Mouse (Mus musculus) lung, embryonic 14.5 days (tissue): ENCODE data around the gene Ptpn13. TPM values are rescaled to one million over a fixed set of nuclear protein-coding genes. Genes with fewer than 3 reads are reported as not detected.
A peak's percentile ranks its signal among the peaks of the same experiment; 100 is the strongest.

Experiments used
- ATAC-seq: fragments of 200-750 bp; cut with Nextera tagmentation; 2 replicates; pipeline ENCODE4 v1.8.0; 2017; ENCODE audit warnings: mild to moderate bottlenecking, moderate TSS enrichment, moderate library complexity; ENCODE audit not compliant: insufficient read depth
- DNase-seq: peaks from one replicate; pipeline ENCODE4 v3.0.0-alpha.2; 2015
- H3K27ac ChIP-seq: fragments of 300-500 bp; sonication (generic); 2 replicates; pipeline ENCODE4 v1.5.1; 2014; ENCODE audit warnings: low read depth, mild to moderate bottlenecking, moderate library complexity
- H3K27me3 ChIP-seq: fragments of 300-500 bp; sonication (generic); 2 replicates; pipeline ENCODE4 v1.6.1; 2014; ENCODE audit warnings: low read length, control low read depth; ENCODE audit not compliant: insufficient read depth
- H3K36me3 ChIP-seq: fragments of 300-500 bp; sonication (generic); 2 replicates; pipeline ENCODE4 v1.6.1; 2014; ENCODE audit warnings: control low read depth; ENCODE audit not compliant: insufficient read depth
- H3K4me1 ChIP-seq: fragments of 300-500 bp; sonication (generic); 2 replicates; pipeline ENCODE4 v1.6.1; 2014; ENCODE audit warnings: antibody characterized with exemption, control low read depth; ENCODE audit not compliant: insufficient read depth
- H3K4me2 ChIP-seq: fragments of 300-500 bp; sonication (generic); 2 replicates; pipeline ENCODE4 v1.6.1; 2014; ENCODE audit warnings: mild to moderate bottlenecking
- H3K4me3 ChIP-seq: fragments of 300-500 bp; sonication (generic); 2 replicates; pipeline ENCODE4 v1.5.1; 2014; ENCODE audit warnings: low read depth, low read length
- H3K9ac ChIP-seq: fragments of 300-500 bp; sonication (generic); 2 replicates; pipeline ENCODE4 v1.6.1; 2014
- H3K9me3 ChIP-seq: fragments of 300-500 bp; sonication (generic); 2 replicates; pipeline ENCODE4 v1.6.1; 2016; ENCODE audit warnings: low read depth, low read length, control low read depth
- CTCF ChIP-seq: IDR thresholded peaks from 2 replicates; pipeline ENCODE4 v1.5.1; 2016; ENCODE audit warnings: antibody characterized with exemption, low read depth
- WGBS: fragments of 180-500 bp; shearing (Covaris S2); extraction: QIAGEN DNeasy Blood & Tissue Kit; methylation state at CpG from one replicate; pipeline ENCODE4 v1.1.7; 2014; 5-methylcytosine and 5-hydroxymethylcytosine counted together
- polyA plus RNA-seq: library from polyadenylated mRNA; unstranded; fragments of >200 nt; fragmentation: Nextera tagmentation; extraction: Ambion mirVana; gene quantifications from 2 replicates; pipeline ENCODE4 v1.2.1, GENCODE M21; 2014

Ptpn13 gene
- polyA plus RNA-seq, 1 experiment from 2014 or later: 16.2 TPM

DNA sequence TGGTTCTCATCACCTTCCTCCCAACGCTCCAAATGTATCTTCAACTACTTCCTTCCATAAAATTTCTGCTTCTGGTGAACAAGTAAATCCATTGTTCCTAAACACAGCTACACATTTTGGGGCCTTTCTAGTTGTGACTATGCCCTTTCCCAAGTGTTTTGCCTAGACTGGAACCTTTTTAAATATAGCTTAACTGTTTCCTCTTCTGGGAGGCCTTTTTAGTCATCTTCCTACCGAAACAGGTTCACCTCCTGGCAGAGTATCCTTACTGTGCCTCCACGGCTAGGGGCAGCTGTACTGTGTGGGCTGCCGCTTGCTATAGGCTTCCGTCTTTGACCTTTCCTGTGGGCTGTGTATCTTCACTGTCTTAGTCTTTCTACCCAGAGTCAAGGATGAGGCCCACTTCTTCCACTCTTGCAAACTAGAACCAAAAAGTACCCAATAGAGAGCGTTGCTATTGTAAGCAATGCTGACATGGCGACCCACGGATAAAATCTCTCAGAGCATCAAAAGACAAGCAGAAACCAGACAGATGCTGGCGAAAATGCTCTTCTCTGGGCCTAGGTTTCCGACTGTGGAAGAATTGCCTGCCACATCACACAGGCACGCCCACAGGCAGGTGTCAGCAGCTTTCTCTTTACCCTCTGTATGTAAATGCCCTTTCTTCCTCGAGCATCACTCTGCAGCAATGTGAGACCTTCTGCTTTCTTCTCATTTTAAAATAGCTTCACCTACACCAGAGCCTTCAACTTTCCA is 20.6 kb upstream of the Ptpn13 start:
- no peak overlapping the region for H3K4me2 ChIP-seq
- H3K27me3 ChIP-seq: no peaks in the 10 kb centered on the region
- peaks cover 6% of the 10 kb centered on the region; the same call in 1 of the 2 replicates for H3K4me1 ChIP-seq
- H3K9me3 ChIP-seq: no peaks in the 10 kb centered on the region
- TF ChIP-seq CTCF: no peak
- H3K36me3 ChIP-seq: no peaks in the 10 kb centered on the region
- 80% methylated on average over 12 of the region's 12 CpGs for WGBS
- H3K4me3 ChIP-seq: no peak overlapping the region
- no peak overlapping the region for H3K27ac ChIP-seq
- DNase-seq (no peak), ATAC-seq (no peak)
- H3K9ac ChIP-seq: no peak overlapping the region

DNA sequence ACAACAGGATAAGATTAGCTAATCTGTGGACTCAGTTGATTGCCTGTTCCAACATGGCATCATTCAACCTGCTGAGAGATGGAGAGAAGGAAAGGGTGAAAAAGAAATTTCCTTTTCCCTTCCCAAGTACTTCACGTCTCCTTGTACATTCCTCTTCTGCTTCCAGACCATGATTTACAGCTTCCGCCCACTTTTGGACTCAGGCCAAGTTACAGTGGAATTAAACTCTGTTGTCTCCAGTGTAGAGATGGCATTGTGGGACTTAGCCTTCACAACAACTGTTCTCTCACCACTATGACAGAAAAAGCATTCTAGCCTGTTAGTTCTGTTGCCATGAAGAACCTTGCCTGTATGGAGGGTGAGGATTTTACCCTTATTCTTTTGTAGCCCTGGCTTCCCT is 19.1 kb upstream of the Ptpn13 start:
- no peaks in the 10 kb centered on the region for H3K27me3 ChIP-seq
- peaks cover 6% of the 10 kb centered on the region; the same call in 1 of the 2 replicates for H3K4me1 ChIP-seq
- H3K4me3 ChIP-seq: no peak overlapping the region
- no peak for ATAC-seq
- TF ChIP-seq CTCF: no peak
- no peak overlapping the region for H3K9ac ChIP-seq
- DNase-seq: peak; percentile 70
- no peak overlapping the region for H3K27ac ChIP-seq
- H3K4me2 ChIP-seq: no peak overlapping the region
- no peaks in the 10 kb centered on the region for H3K36me3 ChIP-seq
- no peaks in the 10 kb centered on the region for H3K9me3 ChIP-seq
- 10% methylated on average over 2 of the region's 2 CpGs for WGBS

DNA sequence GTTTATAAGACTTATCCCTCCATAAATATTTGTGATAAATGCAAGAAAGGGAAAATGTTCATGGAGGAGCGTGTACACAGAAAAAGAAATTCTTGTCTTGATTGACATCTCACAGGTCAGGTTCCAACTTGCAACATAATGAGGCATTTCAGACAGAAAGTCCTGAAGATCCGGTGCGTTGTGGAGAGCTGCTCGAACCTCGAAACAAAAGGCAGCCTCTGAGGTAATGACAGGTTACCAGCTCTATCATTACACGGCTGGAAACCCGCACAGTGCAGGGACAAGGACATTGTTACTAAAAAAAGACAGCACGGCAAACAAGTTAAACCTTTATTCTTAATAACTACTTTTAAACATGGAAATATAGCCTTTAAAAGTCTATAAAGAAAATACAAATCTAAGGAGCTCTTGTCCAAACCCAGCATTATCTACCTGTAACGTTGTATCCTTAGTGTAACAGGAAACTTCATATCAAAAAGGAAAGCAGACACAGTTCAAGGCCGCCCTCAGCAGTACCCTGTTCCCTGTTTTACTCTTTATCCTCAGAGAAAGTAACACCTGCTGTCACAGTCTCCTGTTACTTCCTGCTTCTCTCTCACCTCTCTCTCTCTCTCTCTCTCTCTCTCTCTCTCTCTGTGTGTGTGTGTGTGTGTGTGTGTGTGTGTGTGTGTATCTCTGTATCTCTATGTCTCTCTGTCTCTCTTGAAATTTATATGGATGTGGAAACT is 12.8 kb upstream of the Ptpn13 start:
- Histone ChIP-seq H3K27me3 (no peaks in the 10 kb centered on the region), H3K9me3 (no peaks in the 10 kb centered on the region), H3K27ac (no peak overlapping the region), H3K4me3 (no peak overlapping the region), H3K36me3 (no peaks in the 10 kb centered on the region), H3K4me1 (no peaks in the 10 kb centered on the region), H3K9ac (no peak overlapping the region), H3K4me2 (no peak overlapping the region)
- no peak for TF ChIP-seq CTCF
- ATAC-seq: no peak
- 54% methylated on average over 10 of the region's 10 CpGs for WGBS
- DNase-seq: no peak

DNA sequence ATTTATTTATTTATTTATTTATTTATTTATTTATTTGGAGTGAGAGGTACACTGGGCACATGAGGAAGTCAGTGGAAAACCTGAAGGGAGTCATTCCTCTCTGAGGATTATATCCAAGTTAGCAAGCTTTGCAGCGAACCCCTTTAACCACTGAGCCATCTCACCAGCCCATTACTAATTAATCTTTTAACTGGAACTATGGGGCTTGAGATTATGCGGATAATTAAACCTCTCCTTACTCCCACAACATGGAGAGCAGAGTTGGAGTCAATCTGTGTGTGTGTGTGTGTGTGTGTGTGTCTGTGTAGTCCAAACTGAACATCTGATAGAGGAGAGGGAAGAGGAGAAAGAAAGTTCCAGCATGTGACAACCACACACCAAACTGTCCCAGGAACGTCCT is 10.4 kb upstream of the Ptpn13 start:
- 75% methylated on average over 3 of the region's 3 CpGs for WGBS
- H3K4me2 ChIP-seq: no peak overlapping the region
- H3K27ac ChIP-seq: no peak overlapping the region
- no peaks in the 10 kb centered on the region for H3K36me3 ChIP-seq
- H3K4me1 ChIP-seq: no peaks in the 10 kb centered on the region
- no peaks in the 10 kb centered on the region for H3K9me3 ChIP-seq
- TF ChIP-seq CTCF: no peak
- H3K27me3 ChIP-seq: no peaks in the 10 kb centered on the region
- ATAC-seq: no peak
- H3K9ac ChIP-seq: no peak overlapping the region
- no peak overlapping the region for H3K4me3 ChIP-seq
- DNase-seq: no peak

DNA sequence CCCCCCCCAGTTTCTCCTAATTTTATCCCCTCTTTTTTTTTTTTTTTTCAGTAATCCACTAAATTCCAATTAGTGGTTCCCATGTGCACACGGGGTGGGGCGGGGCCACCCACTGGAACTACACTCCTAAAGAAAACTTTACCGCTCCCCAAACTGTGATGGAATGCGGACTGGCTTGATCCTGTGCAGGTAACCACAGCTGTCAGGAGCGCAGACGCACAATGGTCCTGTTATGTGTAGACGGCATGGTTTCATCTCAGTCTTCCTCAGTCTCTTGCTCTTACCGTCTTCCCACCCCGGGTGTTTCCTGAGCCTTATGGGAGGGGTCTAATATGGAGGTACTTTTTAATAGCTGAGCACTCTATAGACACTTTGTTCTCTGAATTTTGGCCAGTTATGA is 7.0 kb upstream of the Ptpn13 start:
- WGBS: 72% methylated on average over 9 of the region's 9 CpGs
- H3K9ac ChIP-seq: no peak overlapping the region
- no peak overlapping the region for H3K4me3 ChIP-seq
- H3K36me3 ChIP-seq: no peaks in the 10 kb centered on the region
- no peak overlapping the region for H3K4me2 ChIP-seq
- H3K4me1 ChIP-seq: 0 out of 2 replicates have a peak, but pooled peaks cover 3% of the 10 kb centered on the region
- TF ChIP-seq CTCF: no peak
- no peak for DNase-seq
- H3K9me3 ChIP-seq: no peaks in the 10 kb centered on the region
- H3K27me3 ChIP-seq: no peaks in the 10 kb centered on the region
- H3K27ac ChIP-seq: no peak overlapping the region
- ATAC-seq: peak; percentile 47; the same call in 1 of the 2 replicates

DNA sequence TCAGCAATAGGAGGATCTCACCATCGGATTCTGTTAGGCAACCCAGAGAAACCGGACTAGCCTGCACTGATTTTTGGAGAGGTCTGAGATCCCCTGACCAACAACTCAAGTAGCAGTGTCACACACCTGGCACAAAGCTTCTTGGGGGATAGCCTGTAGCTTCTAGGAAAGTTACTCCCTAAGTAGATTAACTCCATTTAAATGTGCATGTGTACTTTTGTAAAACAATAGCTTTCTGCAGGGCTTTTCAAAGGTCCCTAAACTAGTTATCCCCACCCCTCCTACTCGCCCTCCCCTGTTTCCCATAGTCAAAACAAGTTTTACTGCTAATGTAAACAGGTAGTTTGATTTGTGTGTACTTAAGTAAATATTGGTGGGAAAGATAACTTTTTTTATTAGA is 6.1 kb upstream of the Ptpn13 start:
- H3K27me3 ChIP-seq: no peaks in the 10 kb centered on the region
- DNase-seq (no peak), ATAC-seq (no peak)
- H3K9ac ChIP-seq: no peak overlapping the region
- no peaks in the 10 kb centered on the region for H3K9me3 ChIP-seq
- no peak overlapping the region for H3K4me2 ChIP-seq
- H3K27ac ChIP-seq: no peak overlapping the region
- WGBS: 70% methylated on average over 3 of the region's 3 CpGs
- H3K36me3 ChIP-seq: no peaks in the 10 kb centered on the region
- peaks cover 8% of the 10 kb centered on the region; the same call in 1 of the 2 replicates for H3K4me1 ChIP-seq
- TF ChIP-seq CTCF: no peak
- H3K4me3 ChIP-seq: no peak overlapping the region

DNA sequence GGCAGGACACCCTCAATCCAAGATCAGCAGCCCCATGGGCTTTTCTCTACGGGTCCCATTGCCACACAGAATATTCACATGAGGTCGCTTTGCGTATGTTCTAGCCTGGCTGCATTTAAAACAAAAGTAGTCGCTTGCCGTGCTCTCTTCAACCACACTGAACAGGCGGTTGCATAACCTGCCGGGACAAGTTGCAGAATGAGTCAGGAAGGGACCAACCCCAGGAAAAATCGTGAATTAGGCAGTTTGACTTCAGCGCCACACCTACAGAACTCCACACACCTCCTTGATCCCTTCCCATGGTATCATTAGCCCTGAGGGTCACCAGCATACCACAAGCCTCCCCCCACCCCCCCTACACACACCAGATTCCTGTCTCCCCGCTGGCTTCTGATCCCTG is 4.4 kb upstream of the Ptpn13 start:
- H3K27ac ChIP-seq: no peak overlapping the region

More for the DNA sequence above, 4.4 kb upstream of the Ptpn13 start:
- Histone ChIP-seq H3K9me3 (no peaks in the 10 kb centered on the region), H3K9ac (no peak overlapping the region), H3K27me3 (no peaks in the 10 kb centered on the region), H3K4me2 (no peak overlapping the region), H3K36me3 (no peaks in the 10 kb centered on the region), H3K4me1 (peaks cover 9% of the 10 kb centered on the region; the same call in 1 of the 2 replicates), H3K4me3 (no peak overlapping the region)
- TF ChIP-seq CTCF: no peak
- ATAC-seq: no peak
- no peak for DNase-seq
- whole genome bisulfite sequencing: 38% methylated on average over 10 of the region's 10 CpGs
